Mouse (Mus musculus) left cerebral cortex, adult 9 months (tissue): ENCODE results near the gene Bora.
"Not testable (repeated sequence)": the region's sequence is repeated elsewhere in the genome, so short reads cannot be mapped to it uniquely, and the experiment has no call there.

Source experiments
- DNase-seq, 2 experiments: peaks; one replicate each; pipeline ENCODE4 v3.0.0; 2022; ENCODE audit warnings: low spot score in 2 of 2

Gene Bora

GRCm38 (mm10) chr14:99046031-99046781, at the start of gene Bora, which contains the start of gene Mzt1:
TSS of gene Bora (plus strand) at chr14:99046222.
TSS of gene Mzt1 (minus strand) at chr14:99046134.
- DNase-seq, result peak; percentile 83 to 93

- DNase-seq, result no peak
Observed at GRCm38 (mm10) chr14:99010224-99010919, 35.6 kb upstream of the Bora start.

GRCm38 (mm10) chr14:99010920-99011313, 35.1 kb upstream of the Bora start:
- DNase-seq, result no peak

- DNase-seq, result no peak
Observed at GRCm38 (mm10) chr14:99018691-99019090, 27.3 kb upstream of the Bora start.

GRCm38 (mm10) chr14:99019136-99019808, 26.8 kb upstream of the Bora start:
- DNase-seq, result no peak

- no peak for DNase-seq
Observed at GRCm38 (mm10) chr14:99022346-99023086, 23.5 kb upstream of the Bora start.

- no peak for DNase-seq
Observed at GRCm38 (mm10) chr14:99029987-99030386, 16.0 kb upstream of the Bora start.

GRCm38 (mm10) chr14:99031337-99031873, 14.6 kb upstream of the Bora start:
- DNase-seq, result no peak

- DNase-seq, result no peak
Observed at GRCm38 (mm10) chr14:99032596-99032995, 13.4 kb upstream of the Bora start.

- DNase-seq, result not testable (repeated sequence)
Observed at GRCm38 (mm10) chr14:99034851-99035250, 11.2 kb upstream of the Bora start.

- DNase-seq, result no peak
Observed at GRCm38 (mm10) chr14:99036039-99036438, 10.0 kb upstream of the Bora start.

- DNase-seq, result no peak
Observed at GRCm38 (mm10) chr14:99037703-99038102, 8.3 kb upstream of the Bora start.

- not testable (repeated sequence) for DNase-seq
Observed at GRCm38 (mm10) chr14:99039308-99039707, 6.7 kb upstream of the Bora start.

GRCm38 (mm10) chr14:99041416-99041815, 4.6 kb upstream of the Bora start:
- DNase-seq, result no peak

- no peak for DNase-seq
Observed at GRCm38 (mm10) chr14:99043499-99043898, 2.5 kb upstream of the Bora start.

- no peak for DNase-seq
Observed at GRCm38 (mm10) chr14:99044096-99044495, 1.9 kb upstream of the Bora start.

GRCm38 (mm10) chr14:99044718-99045117, 1.3 kb upstream of the Bora start:
- DNase-seq, result no peak

GRCm38 (mm10) chr14:99045378-99046030, 518 bp upstream of the Bora start:
- DNase-seq, result no peak

GRCm38 (mm10) chr14:99046782-99047181, 760 bp downstream of the Bora start:
- DNase-seq, result no peak

- peak in 1 of 2 experiments; percentile 46 for DNase-seq
Observed at GRCm38 (mm10) chr14:99058959-99059586, 13.1 kb downstream of the Bora start.

GRCm38 (mm10) chr14:99060616-99061015, 14.6 kb downstream of the Bora start:
- DNase-seq, result no peak
